Mouse (Mus musculus) liver, embryonic 14.5 days (tissue): ENCODE data around the gene Htra1.

ENCODE experiments used
- CTCF ChIP-seq: IDR thresholded peaks from 2 replicates; pipeline ENCODE4 v1.5.1; 2016; ENCODE audit warnings: antibody characterized with exemption, low read depth, control low read depth
- EP300 ChIP-seq: IDR thresholded peaks from 2 replicates; pipeline ENCODE4 v1.6.1; 2016; ENCODE audit warnings: antibody characterized with exemption, low read depth

GRCm38 (mm10) chr7:130930401-130930800, 5.5 kb upstream of the Htra1 start:
- TF ChIP-seq CTCF (peak; percentile 36; the same call in 1 of the 2 replicates), EP300 (no peak)
